Mouse (Mus musculus) spleen, adult 2 months (tissue): ENCODE measurements around the gene Dcx. TPM values are rescaled to one million over a fixed set of nuclear protein-coding genes. Genes with fewer than 3 reads are reported as not detected.

Source experiments
- DNase-seq, 2 experiments: peaks; one replicate each; pipeline versions ENCODE4 v3.0.0 to v3.0.0-alpha.2; 2012 to 2021; ENCODE audit warnings: low spot score in 2 of 2, low read depth in 1 of 2
- H3K27ac ChIP-seq: fragments of 200-500 bp; 2 replicates; pipeline ENCODE4 v1.5.1; 2012; ENCODE audit warnings: low read length, inconsistent platforms; ENCODE audit not compliant: insufficient read depth
- H3K27me3 ChIP-seq: fragments of 200-500 bp; 2 replicates; pipeline ENCODE4 v1.6.1; 2012; ENCODE audit warnings: mild to moderate bottlenecking, moderate library complexity, low read length, inconsistent platforms; ENCODE audit not compliant: control insufficient read depth, insufficient read depth
- H3K36me3 ChIP-seq: fragments of 200-500 bp; 2 replicates; pipeline ENCODE4 v1.6.1; 2012; ENCODE audit warnings: mild to moderate bottlenecking, low read length, inconsistent platforms; ENCODE audit not compliant: control insufficient read depth, insufficient read depth
- H3K4me1 ChIP-seq: fragments of 200-500 bp; 2 replicates; pipeline ENCODE4 v1.6.1; 2011; ENCODE audit warnings: inconsistent platforms; ENCODE audit not compliant: control insufficient read depth, insufficient read depth, insufficient read length
- H3K4me3 ChIP-seq: fragments of 200-500 bp; 2 replicates; pipeline ENCODE4 v1.5.1; 2011; ENCODE audit warnings: mild to moderate bottlenecking, inconsistent platforms; ENCODE audit not compliant: insufficient read depth, insufficient read length; ENCODE audit errors: extremely low read depth
- CTCF ChIP-seq: fragments of 200-500 bp; IDR thresholded peaks from 2 replicates; pipeline ENCODE4 v1.5.1; 2011; ENCODE audit warnings: mild to moderate bottlenecking, inconsistent platforms; ENCODE audit not compliant: insufficient read depth, insufficient read length, insufficient replicate concordance; ENCODE audit errors: extremely low read depth
- POLR2A ChIP-seq: fragments of 200-500 bp; IDR thresholded peaks from 2 replicates; pipeline ENCODE4 v1.6.1; 2011; ENCODE audit warnings: low read depth, low read length, inconsistent platforms
- WGBS: fragments of 180-500 bp; shearing (Covaris S2); methylation state at CpG from one replicate; pipeline ENCODE4 v1.1.7; 2018; 5-methylcytosine and 5-hydroxymethylcytosine counted together
- polyA plus RNA-seq: library from polyadenylated mRNA; depleted of rRNA; stranded (reverse); fragments of >200 nt; gene quantifications from 2 replicates; pipeline ENCODE4 v1.2.3, GENCODE M21; 2012; rRNA removed

Dcx gene
- polyA plus RNA-seq, 1 experiment = not detected

GRCm38 (mm10) chrX:143827212-143827611 lies 105.9 kb downstream of the Dcx start, which contains the start of gene Capn6:
Gene Capn6 (minus strand): TSS chrX:143827414.
- WGBS = 65% methylated on average over 4 of the region's 4 CpGs
- H3K27me3 ChIP-seq = no peaks in the 10 kb centered on the region
- TF ChIP-seq CTCF (no peak), POLR2A (no peak)
- no peak within 1 kb of the TSS for H3K4me3 ChIP-seq
- H3K4me1 ChIP-seq = no peaks in the 10 kb centered on the region
- no peak for DNase-seq
- H3K36me3 ChIP-seq = no peaks in the 10 kb centered on the region
- H3K27ac ChIP-seq = no peak within 1 kb of the TSS

DNA sequence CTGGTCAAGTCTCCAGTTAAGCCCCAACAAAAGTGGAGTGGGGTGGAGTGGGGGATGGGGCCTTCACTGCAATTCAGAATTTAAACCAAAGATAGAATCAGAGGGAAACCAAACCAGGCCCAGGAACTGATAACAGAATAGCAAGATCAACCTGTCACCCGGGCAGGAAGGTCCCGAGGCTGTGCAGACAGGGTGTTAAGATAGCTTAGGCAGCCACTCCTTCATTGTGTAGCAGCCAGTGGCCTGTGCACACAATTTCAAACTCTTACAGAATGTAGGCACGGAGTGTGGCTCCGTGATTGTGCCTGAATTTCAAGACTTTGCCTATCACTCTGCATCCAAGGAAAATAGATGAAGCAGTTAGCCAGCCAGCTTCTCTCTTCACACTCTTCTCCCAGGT lies 106.6 kb downstream of the Dcx start:
- no peak overlapping the region for H3K27ac ChIP-seq
- no peaks in the 10 kb centered on the region for H3K36me3 ChIP-seq
- TF ChIP-seq CTCF = no peak
- TF ChIP-seq POLR2A = no peak
- no peak overlapping the region for H3K4me3 ChIP-seq
- no peaks in the 10 kb centered on the region for H3K27me3 ChIP-seq
- no peak for DNase-seq
- H3K4me1 ChIP-seq = no peaks in the 10 kb centered on the region
- 60% methylated on average over 4 of the region's 4 CpGs for WGBS

- 86% methylated on average over 2 of the region's 2 CpGs for WGBS
These were observed 114.2 kb downstream of the Dcx start for GRCm38 (mm10) chrX:143818961-143819360.

DNA sequence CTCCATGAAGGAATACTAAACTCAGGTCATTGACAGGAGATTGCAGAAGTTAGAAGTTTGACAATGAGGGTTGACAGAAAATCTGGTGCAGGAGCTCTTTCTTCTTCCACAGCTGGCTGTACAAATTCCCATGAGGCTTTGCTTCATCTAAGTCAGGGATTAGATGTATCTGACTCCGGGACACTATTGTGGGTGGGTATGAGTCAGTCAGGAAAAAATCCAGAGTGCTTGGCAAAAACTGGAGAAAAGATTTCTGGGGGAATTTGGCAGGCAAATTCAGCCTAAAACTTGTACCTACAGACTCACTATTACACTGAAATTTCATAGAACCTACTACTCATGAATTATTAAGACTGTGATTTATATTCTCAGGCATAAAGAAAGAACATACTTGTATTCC lies 117.2 kb downstream of the Dcx start:
- TF ChIP-seq POLR2A (no peak), CTCF (no peak)
- WGBS = 68% methylated on average over 1 of the region's 1 CpGs
- no peak overlapping the region for H3K27ac ChIP-seq

More at GRCm38 (mm10) chrX:143818961-143819360, 114.2 kb downstream of the Dcx start:
- Histone ChIP-seq H3K36me3 (no peaks in the 10 kb centered on the region), H3K4me1 (no peaks in the 10 kb centered on the region), H3K4me3 (no peak overlapping the region), H3K27me3 (no peaks in the 10 kb centered on the region), H3K27ac (no peak overlapping the region)
- TF ChIP-seq CTCF (no peak), POLR2A (no peak)
- DNase-seq = no peak

More for the DNA sequence above, 117.2 kb downstream of the Dcx start:
- H3K4me1 ChIP-seq = no peaks in the 10 kb centered on the region
- no peak overlapping the region for H3K4me3 ChIP-seq
- no peaks in the 10 kb centered on the region for H3K36me3 ChIP-seq
- DNase-seq = no peak
- no peaks in the 10 kb centered on the region for H3K27me3 ChIP-seq

Other genes starting within 250 kb of the Dcx start
- 0.07 and 0.11 TPM in 2 replicates for gene Capn6, start 105.9 kb downstream of the Dcx start, polyA plus RNA-seq
- 0.02 TPM in 2 replicates for gene A730046J19Rik, start 220.4 kb upstream of the Dcx start, polyA plus RNA-seq